Mouse (Mus musculus) CH12.LX (cell line): Measurements from ENCODE around the gene Fbxl14. TPM values are rescaled to one million over a fixed set of nuclear protein-coding genes. Genes with fewer than 3 reads are reported as not detected.

Experiments used
- DNase-seq: peaks from one replicate; pipeline ENCODE4 v3.0.0-alpha.2; 2013; ENCODE audit errors: extremely low read depth
- H3K27ac ChIP-seq: 2 replicates; pipeline ENCODE4 v1.5.1; 2012; ENCODE audit warnings: low read depth, mild to moderate bottlenecking, control low read depth, moderate library complexity; ENCODE audit not compliant: insufficient read depth
- H3K27me3 ChIP-seq: replicated peaks from 2 replicates; pipeline ENCODE3; 2012; ENCODE audit warnings: inconsistent platforms
- H3K36me3 ChIP-seq, 2 experiments: replicated peaks in 1 of 2; 2 replicates each; pipeline versions ENCODE3 to v1.6.1; 2012; ENCODE audit warnings: inconsistent platforms in 1 of 2, low read length in 1 of 2, mild to moderate bottlenecking in 1 of 2, mixed read lengths in 1 of 2, moderate library complexity in 1 of 2; ENCODE audit not compliant: control insufficient read depth in 1 of 2, insufficient read depth in 1 of 2
- H3K4me1 ChIP-seq, 2 experiments: 2 replicates each; pipeline ENCODE4 v1.6.1; 2012; ENCODE audit warnings: inconsistent platforms in 1 of 2, moderate library complexity in 1 of 2; ENCODE audit not compliant: insufficient read depth in 2 of 2, control insufficient read depth in 1 of 2
- H3K4me2 ChIP-seq: 2 replicates; pipeline ENCODE4 v1.6.1; 2012; ENCODE audit warnings: low read depth, mild to moderate bottlenecking, control low read depth; ENCODE audit not compliant: poor library complexity, insufficient read depth, severe bottlenecking
- H3K4me3 ChIP-seq, 3 experiments: fragments of 150-350 bp in 1 of 3; sonication (generic) in 1 of 3; replicated peaks in 1 of 3; 2 replicates each; pipeline versions ENCODE3 to v1.5.1; 2011 to 2012; ENCODE audit warnings: low read depth in 2 of 3, low read length in 2 of 3, mild to moderate bottlenecking in 2 of 3, moderate library complexity in 2 of 3, control low read depth in 1 of 3, improper control_type of control experiment in 1 of 3, inconsistent platforms in 1 of 3, mixed read lengths in 1 of 3; ENCODE audit not compliant: poor library complexity in 1 of 3
- H3K79me2 ChIP-seq: replicated peaks from 2 replicates; pipeline ENCODE4 v1.6.1; 2012; ENCODE audit warnings: mild to moderate bottlenecking, moderate library complexity; ENCODE audit not compliant: control insufficient read depth, poor library complexity, insufficient read depth, severe bottlenecking; ENCODE audit errors: extremely low read depth
- H3K9ac ChIP-seq: 2 replicates; pipeline ENCODE4 v1.6.1; 2012; ENCODE audit warnings: low read depth, mild to moderate bottlenecking, control low read depth, moderate library complexity; ENCODE audit not compliant: insufficient read depth
- H3K9me3 ChIP-seq: replicated peaks from 2 replicates; pipeline ENCODE3; 2012; ENCODE audit warnings: low read length, inconsistent platforms, mixed read lengths
- BHLHE40 ChIP-seq: IDR thresholded peaks from 2 replicates; pipeline ENCODE4 v1.6.1; 2011; ENCODE audit warnings: mild to moderate bottlenecking, low read depth, low read length, improper control_type of control experiment
- CHD2 ChIP-seq: IDR thresholded peaks from 2 replicates; pipeline ENCODE4 v1.6.1; 2011; ENCODE audit warnings: low read length, improper control_type of control experiment
- E2F4 ChIP-seq: IDR thresholded peaks from 2 replicates; pipeline ENCODE4 v1.6.1; 2011; ENCODE audit warnings: low read depth, low read length, improper control_type of control experiment; ENCODE audit not compliant: insufficient replicate concordance
- EP300 ChIP-seq: IDR thresholded peaks from 2 replicates; pipeline ENCODE4 v1.6.1; 2011; ENCODE audit warnings: low read length, improper control_type of control experiment
- ETS1 ChIP-seq: conservative IDR thresholded peaks from 2 replicates; pipeline ENCODE4 v1.6.1; 2012; ENCODE audit warnings: low read depth, mild to moderate bottlenecking, inconsistent platforms, low read length, improper control_type of control experiment, moderate library complexity
- GABPA ChIP-seq: IDR thresholded peaks from 2 replicates; pipeline ENCODE4 v1.6.1; 2012; ENCODE audit warnings: low read depth, low read length, improper control_type of control experiment, inconsistent platforms; ENCODE audit not compliant: insufficient replicate concordance
- IRF4 ChIP-seq: IDR thresholded peaks from 2 replicates; pipeline ENCODE4 v1.6.1; 2014; ENCODE audit warnings: low read depth, mild to moderate bottlenecking, inconsistent platforms, low read length, improper control_type of control experiment
- JUND ChIP-seq: conservative IDR thresholded peaks from 2 replicates; pipeline ENCODE4 v1.6.1; 2011; ENCODE audit warnings: low read depth, low read length, improper control_type of control experiment
- MAX ChIP-seq: IDR thresholded peaks from 2 replicates; pipeline ENCODE4 v1.6.1; 2011; ENCODE audit warnings: low read length, improper control_type of control experiment
- MAZ ChIP-seq: IDR thresholded peaks from 2 replicates; pipeline ENCODE4 v1.6.1; 2012; ENCODE audit warnings: low read depth, mild to moderate bottlenecking, inconsistent platforms, low read length, improper control_type of control experiment, moderate library complexity
- MEF2A ChIP-seq: IDR thresholded peaks from 2 replicates; pipeline ENCODE4 v1.6.1; 2014; ENCODE audit warnings: low read depth, mild to moderate bottlenecking, inconsistent platforms, low read length, improper control_type of control experiment, borderline replicate concordance
- POLR2A ChIP-seq: IDR thresholded peaks from 2 replicates; pipeline ENCODE4 v1.6.1; 2011; ENCODE audit warnings: low read depth, mild to moderate bottlenecking, improper control_type of control experiment, low read length
- POLR2AphosphoS2 ChIP-seq: IDR thresholded peaks from 2 replicates; pipeline ENCODE4 v1.6.1; 2011; ENCODE audit warnings: low read depth, low read length, improper control_type of control experiment
- RAD21 ChIP-seq: IDR thresholded peaks from 2 replicates; pipeline ENCODE4 v1.6.1; 2011; ENCODE audit warnings: low read depth, mild to moderate bottlenecking, low read length, improper control_type of control experiment, moderate library complexity
- TBP ChIP-seq: conservative IDR thresholded peaks from 2 replicates; pipeline ENCODE4 v1.6.1; 2011; ENCODE audit warnings: low read depth, low read length, improper control_type of control experiment
- USF2 ChIP-seq: conservative IDR thresholded peaks from 2 replicates; pipeline ENCODE4 v1.6.1; 2011; ENCODE audit warnings: low read depth, low read length, improper control_type of control experiment
- ZC3H11A ChIP-seq: IDR thresholded peaks from 2 replicates; pipeline ENCODE4 v1.6.1; 2012; ENCODE audit warnings: low read depth, mild to moderate bottlenecking, inconsistent platforms, low read length, improper control_type of control experiment
- ZKSCAN1 ChIP-seq: IDR thresholded peaks from 2 replicates; pipeline ENCODE4 v1.6.1; 2012; ENCODE audit warnings: low read depth, inconsistent platforms, low read length, improper control_type of control experiment, borderline replicate concordance
- dilution Hi-C: fragments of 300-500 bp; cut with MboI; formaldehyde crosslinking; loops from 2 replicates; pipeline ENCODE4 v1.14.3; 2020; ENCODE audit warnings: low sequenced_read_pairs; ENCODE audit not compliant: extremely low pct_unique_long_range_greater_than_20kb, extremely low pct_ligation_motif_present
- in situ Hi-C: fragments of 300-500 bp; cut with MboI; formaldehyde crosslinking; loops from 3 replicates; pipeline ENCODE4 v1.14.3; 2019; ENCODE audit warnings: low sequenced_read_pairs, low pct_ligation_motif_present, low pct_unique_long_range_greater_than_20kb, mixed read lengths
- polyA plus RNA-seq: library from polyadenylated mRNA; unstranded; fragments of >175 nt; gene quantifications from 2 replicates; pipeline ENCODE4 v1.2.1, GENCODE M21; 2012; ENCODE audit warnings: low read depth; ENCODE audit not compliant: insufficient read length
- total RNA-seq, 2 experiments: library from RNA; depleted of rRNA; stranded (reverse); fragments of 300-350 nt in 1 of 2; fragments of >200 nt in 1 of 2; gene quantifications; 2 replicates each; pipeline ENCODE4 v1.2.3; 2012 to 2014

Gene Fbxl14
- total and polyA plus RNA-seq, 3 experiments = 29.9 to 32.0 (median 30.3) TPM

DNA sequence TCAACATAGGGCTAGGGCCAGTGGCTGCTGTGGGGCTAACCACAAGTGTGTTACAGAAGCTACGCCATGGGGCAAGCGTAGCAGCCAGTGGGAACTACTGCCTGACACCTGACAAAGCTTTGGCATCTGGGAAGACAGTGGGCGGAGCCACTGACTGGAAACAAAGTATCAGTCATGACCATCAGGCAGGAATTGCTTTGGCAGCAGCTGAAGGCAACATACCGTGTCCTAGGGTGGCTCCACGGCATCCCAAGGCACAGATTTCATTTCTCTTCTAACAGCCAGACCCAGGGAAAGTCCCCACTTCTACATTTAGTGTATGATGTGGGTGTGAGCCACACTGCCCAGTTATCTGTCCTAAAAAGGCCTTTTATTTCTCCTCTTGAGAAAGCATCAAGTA lies 47.0 kb downstream of the Fbxl14 start:
- no peaks in the 10 kb centered on the region for H3K27me3 ChIP-seq
- TF ChIP-seq CHD2 = no peak
- TF ChIP-seq POLR2AphosphoS2 = no peak
- TF ChIP-seq USF2 = no peak
- TF ChIP-seq ETS1 = peak; percentile 30; the same call in 1 of the 2 replicates
- no peak for TF ChIP-seq TBP
- no peak for TF ChIP-seq MAZ
- TF ChIP-seq RAD21 = no peak
- no peak for TF ChIP-seq EP300
- TF ChIP-seq JUND = no peak
- TF ChIP-seq E2F4 = no peak
- TF ChIP-seq MEF2A = peak; percentile 38; the same call in 1 of the 2 replicates
- TF ChIP-seq POLR2A = no peak

GRCm38 (mm10) chr6:119529659-119530058 lies 50.2 kb downstream of the Fbxl14 start:
- no peak for TF ChIP-seq BHLHE40
- TF ChIP-seq GABPA = no peak
- peak; percentile 41; the same call in 1 of the 2 replicates for TF ChIP-seq MEF2A
- TF ChIP-seq ZKSCAN1 = no peak
- TF ChIP-seq MAX = no peak
- TF ChIP-seq JUND = no peak
- 0 out of 2 replicates have a peak, but pooled peaks have one; percentile 6 for TF ChIP-seq IRF4
- TF ChIP-seq ZC3H11A = no peak
- TF ChIP-seq, all 38 proteins: peak for 2
- no peak for DNase-seq
- Histone ChIP-seq H3K9ac (no peak overlapping the region), H3K27ac (no peak overlapping the region), H3K4me1 (peaks cover 21 to 33% of the 10 kb centered on the region in 2 experiments), H3K79me2 (no peaks in the 10 kb centered on the region), H3K9me3 (no peaks in the 10 kb centered on the region), H3K27me3 (no peaks in the 10 kb centered on the region), H3K4me2 (no peak overlapping the region), H3K4me3 (no peak overlapping the region), H3K36me3 (no peaks in the 10 kb centered on the region)
- dilution Hi-C loops = no loop called here
- in situ Hi-C loops = no loop called here

More for the DNA sequence above, 47.0 kb downstream of the Fbxl14 start:
- H3K4me1 ChIP-seq = peaks cover 30 to 51% of the 10 kb centered on the region in 2 experiments
- dilution Hi-C loops = no loop called here
- in situ Hi-C loops = no loop called here
- no peaks in the 10 kb centered on the region for H3K79me2 ChIP-seq
- H3K9ac ChIP-seq = no peak overlapping the region
- H3K4me3 ChIP-seq = no peak overlapping the region
- no peaks in the 10 kb centered on the region for H3K36me3 ChIP-seq
- no peaks in the 10 kb centered on the region for H3K9me3 ChIP-seq
- peak; percentile 31 for DNase-seq
- H3K4me2 ChIP-seq = peak overlapping the region; percentile 8; the same call in 1 of the 2 replicates
- H3K27ac ChIP-seq = no peak overlapping the region

Other genes starting within 250 kb of the Fbxl14 start
- 0.08 and 0.25 TPM in 2 replicates for gene Cacna2d4, start 243.1 kb upstream of the Fbxl14 start, total RNA-seq (2012; rRNA removed)
- gene Cacna2d4, start 243.1 kb upstream of the Fbxl14 start, total RNA-seq (2014; rRNA removed) = 0.28 and 0.44 TPM in 2 replicates
- gene Cacna2d4, start 243.1 kb upstream of the Fbxl14 start, polyA plus RNA-seq = 0.49 and 0.64 TPM in 2 replicates
- not detected in 2 replicates for gene Lrtm2, start 148.9 kb upstream of the Fbxl14 start, total RNA-seq (2012; rRNA removed)
- not detected in 2 replicates for gene Lrtm2, start 148.9 kb upstream of the Fbxl14 start, total RNA-seq (2014; rRNA removed)
- gene Lrtm2, start 148.9 kb upstream of the Fbxl14 start, polyA plus RNA-seq = not detected in 2 replicates
- 40.3 and 43.4 TPM in 2 replicates for gene Adipor2, start 62.0 kb upstream of the Fbxl14 start, total RNA-seq (2012; rRNA removed)
- gene Adipor2, start 62.0 kb upstream of the Fbxl14 start, total RNA-seq (2014; rRNA removed) = 40.0 and 43.5 TPM in 2 replicates
- 27.5 and 29.8 TPM in 2 replicates for gene Adipor2, start 62.0 kb upstream of the Fbxl14 start, polyA plus RNA-seq
- 0.92 and 1.5 TPM in 2 replicates for gene Wnt5b, start 64.7 kb downstream of the Fbxl14 start, total RNA-seq (2012; rRNA removed)
- 1.2 and 1.4 TPM in 2 replicates for gene Wnt5b, start 64.7 kb downstream of the Fbxl14 start, total RNA-seq (2014; rRNA removed)
- 2.0 and 2.8 TPM in 2 replicates for gene Wnt5b, start 64.7 kb downstream of the Fbxl14 start, polyA plus RNA-seq